Mouse (Mus musculus) heart, embryonic 15.5 days (tissue): Measurements from ENCODE around the gene Crcp. TPM values are rescaled to one million over a fixed set of nuclear protein-coding genes. Genes with fewer than 3 reads are reported as not detected.

Experiments used
- ATAC-seq: fragments of 200-750 bp; cut with Nextera tagmentation; replicated peaks from 2 replicates; pipeline ENCODE4 v1.8.0; 2017; ENCODE audit warnings: low read depth, moderate TSS enrichment; ENCODE audit not compliant: insufficient number of reproducible peaks, insufficient read depth, low FRiP score
- H3K27ac ChIP-seq: fragments of 300-500 bp; sonication (generic); 2 replicates; pipeline ENCODE4 v1.5.1; 2015; ENCODE audit warnings: mild to moderate bottlenecking, inconsistent platforms
- H3K27me3 ChIP-seq: fragments of 300-500 bp; sonication (generic); 2 replicates; pipeline ENCODE4 v1.6.1; 2015; ENCODE audit warnings: inconsistent platforms
- H3K36me3 ChIP-seq: fragments of 300-500 bp; sonication (generic); 2 replicates; pipeline ENCODE4 v1.6.1; 2015; ENCODE audit warnings: mild to moderate bottlenecking, inconsistent platforms
- H3K4me1 ChIP-seq: fragments of 300-500 bp; sonication (generic); replicated peaks from 2 replicates; pipeline ENCODE4 v1.6.1; 2015; ENCODE audit warnings: inconsistent platforms
- H3K4me2 ChIP-seq: fragments of 300-500 bp; sonication (generic); 2 replicates; pipeline ENCODE4 v1.6.1; 2015; ENCODE audit warnings: inconsistent platforms, mild to moderate bottlenecking, moderate library complexity
- H3K4me3 ChIP-seq: fragments of 300-500 bp; sonication (generic); 2 replicates; pipeline ENCODE4 v1.5.1; 2015; ENCODE audit warnings: mild to moderate bottlenecking, inconsistent platforms
- H3K9ac ChIP-seq: fragments of 300-500 bp; sonication (generic); 2 replicates; pipeline ENCODE4 v1.6.1; 2015; ENCODE audit warnings: mild to moderate bottlenecking, inconsistent platforms
- H3K9me3 ChIP-seq: fragments of 300-500 bp; sonication (generic); replicated peaks from 2 replicates; pipeline ENCODE4 v1.6.1; 2016; ENCODE audit warnings: inconsistent platforms
- WGBS: fragments of 180-500 bp; shearing (Covaris S2); methylation state at CpG from one replicate; pipeline ENCODE4 v1.1.7; 2015; ENCODE audit warnings: mixed read lengths; 5-methylcytosine and 5-hydroxymethylcytosine counted together
- polyA plus RNA-seq: library from polyadenylated mRNA; unstranded; fragments of >200 nt; fragmentation: Nextera tagmentation; extraction: Ambion mirVana; gene quantifications from 2 replicates; pipeline ENCODE4 v1.2.1, GENCODE M21; 2015

Gene Crcp
- polyA plus RNA-seq, 1 experiment from 2014 or later, result 20.6 TPM

GRCm38 (mm10) chr5:130081181-130081881 is 52.2 kb downstream of the Crcp start:
- H3K4me1 ChIP-seq, result peaks cover 11% of the 10 kb centered on the region

DNA sequence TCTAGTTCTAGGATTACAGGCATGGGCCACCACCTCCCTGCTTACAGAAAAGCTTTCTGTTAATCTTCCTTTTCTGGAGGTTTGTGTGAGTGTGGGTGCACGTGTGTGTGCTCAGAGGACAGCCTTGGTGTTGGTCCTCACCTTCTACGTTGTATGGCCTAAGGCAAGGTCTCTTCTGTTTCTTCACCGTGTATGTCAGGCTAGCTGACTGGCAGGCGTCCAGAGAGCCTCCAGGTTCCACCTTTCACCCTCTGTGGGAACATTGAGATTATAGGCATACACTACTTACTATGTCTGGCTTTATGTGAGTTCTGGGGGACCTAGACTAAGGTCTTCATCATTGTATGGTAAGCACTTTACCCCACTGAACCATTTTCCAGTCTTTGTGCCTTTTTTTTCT is 53.3 kb downstream of the Crcp start:
- Histone ChIP-seq H3K27ac (no peak overlapping the region), H3K27me3 (peaks cover 2% of the 10 kb centered on the region), H3K36me3 (no peaks in the 10 kb centered on the region), H3K9ac (no peak overlapping the region), H3K4me2 (no peak overlapping the region), H3K4me1 (peaks cover 9% of the 10 kb centered on the region), H3K4me3 (no peak overlapping the region), H3K9me3 (no peaks in the 10 kb centered on the region)
- ATAC-seq, result no peak
- 69% methylated on average over 4 of the region's 4 CpGs for WGBS

More at GRCm38 (mm10) chr5:130081181-130081881, 52.2 kb downstream of the Crcp start:
- H3K9me3 ChIP-seq, result no peaks in the 10 kb centered on the region
- no peak overlapping the region for H3K4me3 ChIP-seq
- no peaks in the 10 kb centered on the region for H3K36me3 ChIP-seq
- 93% methylated on average over 8 of the region's 8 CpGs for WGBS
- no peak overlapping the region for H3K9ac ChIP-seq
- H3K27me3 ChIP-seq, result peaks cover 8% of the 10 kb centered on the region
- H3K4me2 ChIP-seq, result no peak overlapping the region
- no peak for ATAC-seq
- no peak overlapping the region for H3K27ac ChIP-seq

DNA sequence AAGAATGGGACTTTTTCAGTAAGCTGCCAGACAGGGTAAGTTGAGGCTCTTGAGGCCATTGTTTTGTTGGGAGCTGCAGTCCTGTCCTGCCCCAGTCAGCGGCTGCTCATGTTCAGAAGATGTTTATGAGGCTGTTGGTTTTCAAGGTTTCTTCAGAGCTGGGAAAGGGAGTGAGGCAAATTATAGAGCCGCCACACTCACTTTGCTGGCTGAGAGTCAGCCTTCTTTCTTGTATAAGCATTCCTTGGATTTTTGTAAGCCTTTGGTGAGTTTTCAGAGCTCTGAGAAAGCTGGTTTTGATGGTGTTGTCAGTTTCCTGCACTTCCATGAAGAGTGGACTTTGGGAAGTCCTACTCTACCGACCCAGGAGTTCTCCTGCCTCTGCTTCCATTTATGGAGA is 55.2 kb downstream of the Crcp start:
- no peak overlapping the region for H3K27ac ChIP-seq
- WGBS, result 64% methylated on average over 3 of the region's 3 CpGs
- no peaks in the 10 kb centered on the region for H3K27me3 ChIP-seq
- peaks cover 9% of the 10 kb centered on the region for H3K4me1 ChIP-seq
- H3K9ac ChIP-seq, result no peak overlapping the region
- no peak overlapping the region for H3K4me3 ChIP-seq
- no peaks in the 10 kb centered on the region for H3K9me3 ChIP-seq
- no peak for ATAC-seq
- no peaks in the 10 kb centered on the region for H3K36me3 ChIP-seq
- no peak overlapping the region for H3K4me2 ChIP-seq

DNA sequence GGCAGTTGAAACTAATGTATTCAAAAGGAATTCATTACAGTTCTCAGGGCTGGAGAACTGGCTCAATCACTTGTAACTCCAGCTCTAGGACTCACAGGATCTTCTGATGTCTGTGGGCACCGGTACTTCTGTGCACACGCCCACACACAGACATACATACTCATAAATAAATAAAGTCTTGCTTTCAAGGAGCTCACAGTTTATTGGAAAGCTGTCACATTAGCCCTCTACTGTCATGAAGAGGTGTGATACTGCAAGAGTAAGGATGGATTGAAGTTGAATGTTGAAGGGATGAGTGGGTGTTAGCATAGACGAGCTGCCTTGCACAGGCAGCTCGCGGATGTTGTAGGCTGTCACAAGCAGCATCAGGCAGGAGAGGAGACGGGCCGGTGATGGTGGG is 58.9 kb downstream of the Crcp start:
- Histone ChIP-seq H3K27ac (no peak overlapping the region), H3K4me3 (no peak overlapping the region), H3K4me2 (no peak overlapping the region), H3K9me3 (no peaks in the 10 kb centered on the region), H3K36me3 (no peaks in the 10 kb centered on the region), H3K4me1 (no peaks in the 10 kb centered on the region), H3K27me3 (no peaks in the 10 kb centered on the region), H3K9ac (no peak overlapping the region)
- ATAC-seq, result no peak
- WGBS, result 90% methylated on average over 7 of the region's 7 CpGs

DNA sequence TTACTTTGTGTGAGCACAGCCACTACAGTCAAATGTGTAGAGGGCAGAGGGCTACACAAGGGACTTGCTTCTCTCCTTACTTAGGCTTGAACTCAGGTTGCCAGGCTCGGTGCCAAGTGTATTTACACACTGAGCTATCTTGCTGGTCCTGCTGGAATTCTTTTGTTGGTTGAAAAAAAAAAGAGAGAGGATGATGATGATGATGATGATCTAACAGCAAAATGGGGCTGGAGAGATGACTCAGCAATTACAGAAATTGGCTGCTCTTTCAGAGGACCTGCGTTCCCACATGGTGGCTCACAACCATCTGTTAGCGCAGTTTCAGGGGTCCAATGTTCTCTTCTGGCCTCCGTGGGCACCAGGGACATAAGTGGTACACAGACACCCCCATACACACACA is 59.5 kb downstream of the Crcp start:
- WGBS, result 89% methylated on average over 4 of the region's 4 CpGs
- Histone ChIP-seq H3K4me2 (no peak overlapping the region), H3K9me3 (no peaks in the 10 kb centered on the region), H3K9ac (no peak overlapping the region), H3K27ac (no peak overlapping the region), H3K27me3 (no peaks in the 10 kb centered on the region), H3K36me3 (no peaks in the 10 kb centered on the region), H3K4me1 (no peaks in the 10 kb centered on the region), H3K4me3 (no peak overlapping the region)
- ATAC-seq, result no peak

- H3K27me3 ChIP-seq, result no peaks in the 10 kb centered on the region
- H3K9ac ChIP-seq, result no peak overlapping the region
- H3K4me2 ChIP-seq, result no peak overlapping the region
- H3K9me3 ChIP-seq, result no peaks in the 10 kb centered on the region
- H3K4me1 ChIP-seq, result no peaks in the 10 kb centered on the region
- H3K27ac ChIP-seq, result no peak overlapping the region
- no peaks in the 10 kb centered on the region for H3K36me3 ChIP-seq
- no peak for ATAC-seq
- H3K4me3 ChIP-seq, result no peak overlapping the region
- WGBS, result 68% methylated on average over 7 of the region's 7 CpGs
Observed at GRCm38 (mm10) chr5:130089177-130089576, 60.1 kb downstream of the Crcp start.

DNA sequence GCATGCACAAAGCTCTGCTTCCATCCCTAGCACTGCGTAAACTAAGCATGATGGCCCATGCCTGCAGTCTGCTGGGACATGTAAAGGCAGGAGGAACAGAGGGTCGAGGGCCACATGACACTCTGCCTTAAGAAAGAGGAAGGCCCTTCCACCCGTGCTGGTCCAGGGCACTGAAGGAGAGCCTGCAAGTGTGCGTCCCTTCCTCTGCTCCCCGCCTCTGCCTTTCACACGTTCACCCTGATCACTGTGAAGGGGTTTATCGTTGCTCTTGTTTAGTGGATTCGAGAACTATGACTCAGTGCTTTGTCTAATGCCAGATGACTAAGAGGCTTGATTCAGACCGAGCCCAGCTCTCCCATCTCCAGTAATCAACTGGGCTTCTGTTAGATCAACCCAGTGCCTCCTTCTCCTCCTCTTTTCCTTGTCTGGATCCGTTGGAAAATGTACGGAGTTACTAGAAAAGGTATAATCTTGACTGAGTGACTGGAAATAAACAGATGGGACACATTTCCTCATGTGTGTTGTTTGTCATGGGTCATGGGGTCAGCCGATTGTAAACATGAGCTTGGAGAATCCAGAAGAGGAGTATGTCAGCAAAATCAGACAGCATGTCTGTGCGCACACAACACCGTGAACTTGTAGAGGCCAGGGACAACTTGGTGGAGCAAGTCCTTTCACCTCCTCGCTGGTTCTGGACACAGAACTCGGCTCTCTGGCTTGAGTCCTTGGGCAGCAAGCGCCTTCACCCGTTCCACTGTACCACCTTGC is 60.7 kb downstream of the Crcp start:
- no peak for ATAC-seq
- WGBS, result 75% methylated on average over 18 of the region's 18 CpGs

DNA sequence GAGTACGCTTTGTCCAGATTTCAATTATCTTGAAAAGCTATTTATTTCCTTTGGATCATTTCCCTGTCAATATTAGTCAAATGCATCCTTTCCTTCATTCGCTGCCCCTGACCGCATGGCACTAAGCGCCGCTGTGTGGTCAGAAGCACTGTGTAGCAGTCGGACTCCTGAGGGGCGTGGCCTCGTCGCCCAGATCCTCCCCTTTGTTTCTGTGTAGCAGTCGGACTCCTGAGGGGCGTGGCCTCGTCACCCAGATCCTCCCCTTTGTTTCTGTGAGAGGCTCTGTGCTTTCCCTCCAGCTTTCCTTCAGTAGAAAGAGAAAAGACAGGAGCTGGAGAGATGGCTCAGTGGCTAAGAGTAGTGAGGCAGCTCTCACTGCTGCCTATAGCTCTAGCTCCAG is 67.7 kb downstream of the Crcp start:
- Histone ChIP-seq H3K27ac (no peak overlapping the region), H3K9ac (no peak overlapping the region), H3K4me1 (peaks cover 7% of the 10 kb centered on the region), H3K27me3 (no peaks in the 10 kb centered on the region), H3K9me3 (no peaks in the 10 kb centered on the region), H3K4me2 (no peak overlapping the region), H3K4me3 (no peak overlapping the region), H3K36me3 (no peaks in the 10 kb centered on the region)
- ATAC-seq, result no peak
- 73% methylated on average over 12 of the region's 12 CpGs for WGBS

More for the DNA sequence above, 60.7 kb downstream of the Crcp start:
- Histone ChIP-seq H3K27me3 (no peaks in the 10 kb centered on the region), H3K4me1 (no peaks in the 10 kb centered on the region), H3K9me3 (no peaks in the 10 kb centered on the region), H3K4me2 (no peak overlapping the region), H3K9ac (no peak overlapping the region), H3K27ac (no peak overlapping the region), H3K4me3 (no peak overlapping the region), H3K36me3 (no peaks in the 10 kb centered on the region)

- Histone ChIP-seq H3K27me3 (no peaks in the 10 kb centered on the region), H3K9me3 (no peaks in the 10 kb centered on the region), H3K4me2 (no peak overlapping the region), H3K27ac (no peak overlapping the region), H3K4me1 (peaks cover 7% of the 10 kb centered on the region), H3K9ac (no peak overlapping the region), H3K4me3 (no peak overlapping the region), H3K36me3 (no peaks in the 10 kb centered on the region)
- peak; percentile 47; the same call in 1 of the 2 replicates for ATAC-seq
- WGBS, result 13% methylated on average over 2 of the region's 2 CpGs
Observed at GRCm38 (mm10) chr5:130097837-130098236, 68.7 kb downstream of the Crcp start.

DNA sequence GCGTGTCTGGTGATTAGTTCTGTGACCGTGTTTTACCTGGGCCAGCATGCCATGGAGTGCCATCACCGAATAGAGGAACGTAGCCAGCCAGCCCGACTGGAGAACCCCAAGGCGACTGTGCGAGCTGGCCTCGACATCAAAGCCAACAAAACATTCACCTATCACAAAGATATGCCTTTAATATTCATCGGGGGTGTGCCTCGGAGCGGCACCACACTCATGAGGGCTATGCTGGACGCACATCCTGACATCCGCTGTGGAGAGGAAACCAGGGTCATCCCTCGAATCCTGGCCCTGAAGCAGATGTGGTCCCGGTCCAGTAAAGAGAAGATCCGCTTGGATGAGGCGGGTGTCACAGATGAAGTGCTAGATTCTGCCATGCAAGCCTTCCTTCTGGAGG is 72.6 kb downstream of the Crcp start:
- Histone ChIP-seq H3K27ac (no peak overlapping the region), H3K36me3 (no peaks in the 10 kb centered on the region), H3K27me3 (no peaks in the 10 kb centered on the region), H3K4me1 (peaks cover 7% of the 10 kb centered on the region), H3K4me3 (no peak overlapping the region), H3K9me3 (no peaks in the 10 kb centered on the region), H3K9ac (no peak overlapping the region), H3K4me2 (no peak overlapping the region)
- 94% methylated on average over 17 of the region's 17 CpGs for WGBS
- no peak for ATAC-seq

DNA sequence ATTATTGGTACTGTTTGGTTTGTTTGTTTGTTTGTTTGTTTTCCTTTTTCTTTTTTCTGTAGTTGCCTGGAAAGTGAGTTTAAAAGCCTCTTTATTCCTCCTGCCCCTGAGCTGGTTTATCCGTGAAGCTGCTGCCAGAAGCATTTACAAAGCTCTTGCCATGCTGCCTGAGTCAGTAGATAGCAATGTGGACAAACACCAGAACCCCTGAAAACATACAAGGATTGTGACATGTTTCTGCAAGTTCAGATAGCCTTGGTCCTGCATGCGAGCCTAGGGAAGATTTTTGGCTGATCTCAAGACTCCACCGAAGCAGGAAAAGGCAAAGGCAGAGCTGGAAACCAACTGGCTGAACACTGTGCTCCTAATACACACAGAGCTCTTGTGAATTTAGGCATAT is 80.3 kb downstream of the Crcp start:
- no peak overlapping the region for H3K4me2 ChIP-seq
- H3K4me1 ChIP-seq, result no peaks in the 10 kb centered on the region
- H3K9me3 ChIP-seq, result no peaks in the 10 kb centered on the region
- WGBS, result 51% methylated on average over 3 of the region's 3 CpGs
- ATAC-seq, result no peak
- H3K9ac ChIP-seq, result no peak overlapping the region
- H3K27me3 ChIP-seq, result no peaks in the 10 kb centered on the region
- no peak overlapping the region for H3K4me3 ChIP-seq
- H3K27ac ChIP-seq, result no peak overlapping the region
- no peaks in the 10 kb centered on the region for H3K36me3 ChIP-seq
